Mouse (Mus musculus): Measurements from ENCODE around the gene Gpr165.

Gene Gpr165

GRCm38 (mm10) chrX:96712907-96713774 is at the start of gene Gpr165:
Gpr165 (plus strand) TSS chrX:96713441.
- peak; percentile 13 for DNase-seq (ENCODE audit: low read depth, low spot score)

GRCm38 (mm10) chrX:96674871-96675270 is 38.4 kb upstream of the Gpr165 start:
- DNase-seq (ENCODE audit: low read depth, low spot score) = peak; percentile 64
